In the genomic region with DNA sequence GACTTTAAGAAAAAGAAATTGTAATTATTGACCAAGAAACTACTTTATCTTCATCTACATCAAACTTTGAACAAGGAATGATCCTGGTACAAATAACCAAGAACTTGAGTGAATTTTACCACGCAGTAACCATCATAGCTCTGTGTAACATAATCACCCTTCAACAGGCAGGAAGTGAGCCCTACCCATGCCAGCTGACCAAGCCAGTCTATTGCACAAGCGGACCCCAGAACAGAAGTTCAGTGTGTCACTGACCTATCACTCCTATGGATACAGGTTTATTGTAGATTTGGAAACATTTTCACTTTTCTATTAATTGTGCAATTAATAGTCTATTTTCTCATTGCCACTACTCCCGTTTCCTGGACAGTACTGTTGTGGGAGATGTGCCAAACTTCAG, we compare ENCODE assay signal across 12 mouse cellular contexts. TPM values are rescaled to one million over a fixed set of nuclear protein-coding genes. Genes with fewer than 3 reads are reported as not detected.
"Had no signal": no experiment of that assay in that cellular context is flagged by ENCODE, and none has a peak within 500 bp of the region (broad histone marks: within the 10 kb centered on the region; RNA-seq: fewer than 3 reads in every experiment).

No protein-coding gene starts in this region.

- H3K9ac ChIP-seq: liver, embryonic 13.5 days; liver, embryonic 15.5 days; liver, postnatal 0 days; lung, embryonic 15.5 days; midbrain, embryonic 12.5 days; neural tube, embryonic 13.5 days; neural tube, embryonic 15.5 days had no signal

- H3K27ac ChIP-seq: liver, embryonic 13.5 days; liver, embryonic 15.5 days; lung, embryonic 15.5 days; macrophage; midbrain, embryonic 12.5 days; neural tube, embryonic 13.5 days; neural tube, embryonic 15.5 days had no signal

- H3K36me3 ChIP-seq: liver, embryonic 13.5 days; liver, embryonic 15.5 days; lung, embryonic 15.5 days; midbrain, embryonic 12.5 days; neural tube, embryonic 13.5 days; neural tube, embryonic 15.5 days had no signal

- H3K9me3 ChIP-seq: liver, embryonic 13.5 days; liver, embryonic 15.5 days; lung, embryonic 15.5 days; midbrain, embryonic 12.5 days; neural tube, embryonic 13.5 days; neural tube, embryonic 15.5 days had no signal

- H3K4me2 ChIP-seq: liver, embryonic 13.5 days; liver, embryonic 15.5 days; lung, embryonic 15.5 days; midbrain, embryonic 12.5 days; neural tube, embryonic 13.5 days; neural tube, embryonic 15.5 days had no signal

- H3K4me1 ChIP-seq: liver, embryonic 13.5 days; liver, embryonic 15.5 days had no signal

- ATAC-seq: liver, postnatal 0 days; lung, postnatal 0 days; midbrain, embryonic 16.5 days had no signal

- H3K27me3 ChIP-seq: liver, embryonic 13.5 days; liver, embryonic 15.5 days; lung, embryonic 15.5 days; midbrain, embryonic 12.5 days; neural tube, embryonic 13.5 days; neural tube, embryonic 15.5 days had no signal

- H3K4me3 ChIP-seq: liver, embryonic 13.5 days; liver, embryonic 15.5 days; lung, embryonic 15.5 days; megakaryocyte, embryonic 14.5 days; midbrain, embryonic 12.5 days; neural tube, embryonic 13.5 days; neural tube, embryonic 15.5 days had no signal

RNA-seq across cellular contexts. Expression of gene Pde1a, which starts 3.4 kb away (rescaled TPM):
- total RNA-seq: monocyte, adult 5-6 weeks had no signal
- polyA plus RNA-seq: macrophage had no signal
